Mouse (Mus musculus) liver, embryonic 14.5 days (tissue): Measurements from ENCODE around the gene Kcnmb1.

Experiments used
- CTCF ChIP-seq: IDR thresholded peaks from 2 replicates; pipeline ENCODE4 v1.5.1; 2016; ENCODE audit warnings: antibody characterized with exemption, low read depth, control low read depth
- EP300 ChIP-seq: IDR thresholded peaks from 2 replicates; pipeline ENCODE4 v1.6.1; 2016; ENCODE audit warnings: antibody characterized with exemption, low read depth

DNA sequence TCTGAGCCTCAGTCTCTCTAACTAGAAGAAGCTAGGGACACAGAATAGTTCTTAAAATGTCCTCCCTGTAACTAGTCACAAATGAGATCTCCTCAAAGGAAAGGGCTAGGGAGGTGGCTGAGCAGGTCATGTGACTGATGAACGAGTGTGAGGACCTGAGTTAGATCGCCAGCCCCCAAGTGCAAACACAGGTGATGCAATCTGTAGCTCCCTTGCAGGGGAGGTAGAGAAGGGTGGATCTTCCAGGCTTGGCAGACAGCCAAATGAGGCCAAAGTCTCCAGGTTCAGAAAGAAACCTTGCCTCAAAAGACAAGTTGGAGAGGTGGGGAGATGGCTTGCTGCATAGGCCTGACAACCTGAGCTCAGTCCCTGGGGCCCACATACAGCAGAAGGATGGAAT, 36.3 kb upstream of the Kcnmb1 start:
- TF ChIP-seq CTCF (no peak), EP300 (no peak)
